In the genomic region with DNA sequence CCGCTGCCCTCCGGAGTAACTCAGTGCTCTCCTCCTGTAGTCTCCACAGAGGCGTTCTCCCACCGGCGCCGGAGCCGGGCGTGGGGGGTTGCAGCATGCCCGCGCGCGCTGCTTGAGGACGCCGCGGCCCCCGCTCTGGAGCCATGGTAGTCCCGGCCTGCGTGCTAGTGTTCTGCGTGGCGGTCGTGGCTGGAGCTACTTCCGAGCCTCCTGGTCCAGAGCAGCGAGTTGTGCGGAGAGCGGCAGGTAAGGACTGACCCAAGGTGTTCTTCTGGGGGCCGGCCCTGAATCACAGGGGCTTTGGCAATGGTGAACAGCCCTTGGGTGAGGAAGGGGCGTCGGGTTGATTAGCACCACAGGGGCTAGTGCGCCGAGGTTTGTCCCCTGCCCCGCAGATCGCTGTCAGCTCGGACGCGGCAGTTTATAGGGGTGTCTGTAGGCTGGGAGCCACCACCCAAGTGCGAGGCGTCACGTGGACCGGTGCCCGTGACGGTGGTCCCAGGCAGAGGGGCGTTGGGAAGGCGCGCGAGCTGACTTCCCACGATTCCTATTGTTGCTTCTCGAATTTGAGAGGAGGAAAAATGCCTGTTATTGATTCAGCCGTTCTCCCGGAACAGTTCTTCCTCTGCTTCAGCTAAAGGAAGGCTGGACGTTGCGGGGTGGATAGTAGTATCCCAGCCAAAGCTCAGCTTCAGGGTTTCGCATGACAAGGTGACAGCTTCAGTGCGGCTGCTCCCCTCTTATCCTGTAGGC, we compare ENCODE assay signal across 8 mouse cellular contexts. TPM values are rescaled to one million over a fixed set of nuclear protein-coding genes. Genes with fewer than 3 reads are reported as not detected.
DNase-seq lines count a peak whose midpoint lies in the region; ATAC-seq and TF ChIP-seq lines count a peak whose summit lies in the region.

No protein-coding gene starts in this region.

- H3K36me3 ChIP-seq in erythroblast, embryonic 14.5 days (ENCODE audit: control insufficient read depth), result no peaks in the 10 kb centered on the region
- H3K36me3 ChIP-seq in E14TG2a.4 (ENCODE audit: insufficient read depth, low read length), result no peaks in the 10 kb centered on the region
- H3K36me3 ChIP-seq in forebrain, postnatal 0 days (ENCODE audit: insufficient read depth), result no peaks in the 10 kb centered on the region
- H3K36me3 ChIP-seq in liver, postnatal 0 days (replicated peaks; ENCODE audit: insufficient read depth, low read length), result no peaks in the 10 kb centered on the region

- H3K9ac ChIP-seq in forebrain, postnatal 0 days, result peak overlapping the region; percentile 65
- H3K9ac ChIP-seq in liver, postnatal 0 days (replicated peaks), result peak overlapping the region; percentile 54

- H3K4me1 ChIP-seq in erythroblast, embryonic 14.5 days (ENCODE audit: control insufficient read depth), result peaks cover 31% of the 10 kb centered on the region
- peaks cover 33% of the 10 kb centered on the region for H3K4me1 ChIP-seq in E14TG2a.4 (replicated peaks; ENCODE audit: low read depth, low read length)
- no peaks in the 10 kb centered on the region; the same call in 1 of the 2 replicates for H3K4me1 ChIP-seq in forebrain, postnatal 0 days (ENCODE audit: insufficient read depth)
- peaks cover 16% of the 10 kb centered on the region for H3K4me1 ChIP-seq in liver, postnatal 0 days (ENCODE audit: insufficient read depth)

- 1% methylated on average over 53 of the region's 53 CpGs for WGBS in forebrain, postnatal 0 days
- 2% methylated on average over 52 of the region's 53 CpGs for WGBS in liver, postnatal 0 days (ENCODE audit: insufficient replicate concordance)

- no peak for ATAC-seq in erythroblast, adult 5-6 weeks (replicated peaks; ENCODE audit: low FRiP score, poor library complexity, severe bottlenecking)
- ATAC-seq in forebrain, postnatal 0 days, result peak; percentile 25
- no peak for ATAC-seq in liver, postnatal 0 days
- no peak for ATAC-seq in monocyte, adult 5-6 weeks (replicated peaks; ENCODE audit: insufficient number of reproducible peaks, low FRiP score, low TSS enrichment, poor library complexity, severe bottlenecking)

- H3K4me2 ChIP-seq in forebrain, postnatal 0 days (ENCODE audit: low read depth), result peak overlapping the region; percentile 98
- peak overlapping the region; percentile 88 for H3K4me2 ChIP-seq in liver, postnatal 0 days (ENCODE audit: low read depth, low read length)

- TF ChIP-seq EP300 in liver, postnatal 0 days (IDR thresholded peaks at IDR 0.05; ENCODE audit: low read depth), result no peak

- peaks cover 6% of the 10 kb centered on the region; the same call in 1 of the 2 replicates for H3K9me3 ChIP-seq in erythroblast, embryonic 14.5 days (ENCODE audit: control insufficient read depth, low read length)
- no peaks in the 10 kb centered on the region for H3K9me3 ChIP-seq in E14TG2a.4 (ENCODE audit: low read length)
- no peaks in the 10 kb centered on the region for H3K9me3 ChIP-seq in forebrain, postnatal 0 days (ENCODE audit: low read length)
- no peaks in the 10 kb centered on the region for H3K9me3 ChIP-seq in liver, postnatal 0 days (ENCODE audit: low read length)

- H3K27ac ChIP-seq in forebrain, postnatal 0 days (ENCODE audit: low read depth, low read length), result peak overlapping the region; percentile 40; the same call in 1 of the 2 replicates
- no peak overlapping the region for H3K27ac ChIP-seq in liver, postnatal 0 days (ENCODE audit: low read depth)

- peak; percentile 48 for DNase-seq in forebrain, postnatal 0 days
- DNase-seq in liver, postnatal 0 days, result no peak
- DNase-seq in layer of hippocampus, adult 9-10 months (ENCODE audit: low spot score), result no peak
- no peak for DNase-seq in frontal cortex, adult 2 months (ENCODE audit: extremely low spot score in 1 of 2, low spot score in 1 of 2)

- H3K4me3 ChIP-seq in erythroblast, embryonic 14.5 days (replicated peaks), result peak overlapping the region; percentile 58
- peak overlapping the region; percentile 78 for H3K4me3 ChIP-seq in E14TG2a.4 (replicated peaks; ENCODE audit: low read length)
- peak overlapping the region; percentile 62 for H3K4me3 ChIP-seq in forebrain, postnatal 0 days (ENCODE audit: low read depth, low read length)
- H3K4me3 ChIP-seq in liver, postnatal 0 days (ENCODE audit: low read depth, low read length), result peak overlapping the region; percentile 49

- no peak for TF ChIP-seq CTCF in E14TG2a.4 (conservative IDR thresholded peaks at IDR 0.05; ENCODE audit: low read length)
- TF ChIP-seq CTCF in forebrain, postnatal 0 days (IDR thresholded peaks at IDR 0.05; ENCODE audit: low read depth), result peak; percentile 35; the same call in 1 of the 2 replicates
- no peak for TF ChIP-seq CTCF in liver, postnatal 0 days (IDR thresholded peaks at IDR 0.05; ENCODE audit: low read depth)

- H3K27me3 ChIP-seq in erythroblast, embryonic 14.5 days (ENCODE audit: control insufficient read depth), result peaks cover 81% of the 10 kb centered on the region
- H3K27me3 ChIP-seq in E14TG2a.4 (ENCODE audit: insufficient read depth, low read length), result peaks cover 95% of the 10 kb centered on the region
- no peaks in the 10 kb centered on the region for H3K27me3 ChIP-seq in forebrain, postnatal 0 days (ENCODE audit: insufficient read depth, low read length)
- H3K27me3 ChIP-seq in liver, postnatal 0 days (ENCODE audit: insufficient read depth, low read length), result peaks cover 34% of the 10 kb centered on the region

RNA-seq across cellular contexts. Expression of a gene that starts 1.0 kb away (rescaled TPM):
- polyA plus RNA-seq in erythroblast, embryonic 14.5 days (2012), result 0.03 TPM in 1 of 2 replicates, not detected in the other
- total RNA-seq in erythroblast, adult 5-6 weeks (2015; ENCODE audit: low replicate concordance), result not detected in 2 replicates
- total RNA-seq in erythroblast, adult 5-6 weeks (2017; ENCODE audit: low replicate concordance), result not detected in 2 replicates
- total RNA-seq in forebrain, postnatal 0 days (2014; rRNA removed), result 52.2 and 56.6 TPM in 2 replicates
- polyA plus RNA-seq in forebrain, postnatal 0 days (2015; fragmentation: Nextera tagmentation; extraction: Ambion mirVana), result 11.7 and 22.2 TPM in 2 replicates
- 1.3 and 1.4 TPM in 2 replicates for polyA plus RNA-seq in liver, postnatal 0 days (2015; fragmentation: Nextera tagmentation; extraction: Ambion mirVana)
- total RNA-seq in monocyte, adult 5-6 weeks (2017), result not detected in 3 replicates
- polyA plus RNA-seq in frontal cortex, adult 2 months (2012; rRNA removed), result 120 and 135 TPM in 2 replicates
